Mouse (Mus musculus): ENCODE data around the gene Gm26661. TPM values are rescaled to one million over a fixed set of nuclear protein-coding genes. Genes with fewer than 3 reads are reported as not detected.
A peak's percentile ranks its signal among the peaks of the same experiment; 100 is the strongest.

Gene Gm26661
- total RNA-seq, 1 experiment, result not detected

DNA sequence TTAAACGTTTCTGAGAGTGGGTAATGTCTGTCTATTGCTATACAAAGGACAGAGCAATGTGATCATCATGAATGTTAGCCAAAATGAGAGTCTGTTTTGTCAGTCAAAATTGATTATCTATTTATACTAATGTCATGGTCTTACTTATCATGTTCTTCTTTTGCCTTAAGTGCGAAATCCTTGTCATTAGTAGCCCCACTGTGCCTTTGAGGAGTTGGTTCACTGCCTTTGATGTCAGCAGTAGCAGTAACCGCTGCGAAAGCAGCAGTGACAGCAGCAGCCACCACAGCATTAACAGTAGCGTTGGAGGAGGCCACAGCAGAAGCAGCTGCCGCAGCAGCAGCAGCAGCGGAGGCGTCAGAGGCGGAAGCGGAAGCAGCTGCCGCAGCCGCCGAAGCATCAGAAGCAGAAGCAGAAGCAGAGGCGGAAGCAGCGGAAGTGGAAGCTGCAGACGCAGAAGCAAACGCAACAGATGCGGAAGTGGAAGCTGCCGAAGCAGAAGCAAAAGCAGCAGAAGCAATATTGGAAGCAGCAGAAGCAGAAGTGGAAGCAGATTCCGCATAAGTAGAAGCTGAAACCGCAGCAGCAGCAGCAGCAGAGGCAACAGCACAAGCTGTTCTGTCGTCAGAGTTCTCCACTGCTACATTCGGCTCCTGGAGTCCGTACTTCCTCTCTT, 17.5 kb upstream of the Gm26661 start:
- in situ Hi-C loops (cut with MboI; ENCODE audit: low sequenced_read_pairs in 2 of 2, unreplicated experiment in 2 of 2), result no loop called here
- Histone ChIP-seq H3K4me3 (ENCODE audit: insufficient read depth in 1 of 2, low read depth in 1 of 2, low read length in 2 of 2, poor library complexity in 1 of 2, severe bottlenecking in 1 of 2) (peak overlapping the region in 1 of 2 experiments; percentile 57; a peak in 2 of 4 replicates), H3K9ac (ENCODE audit: insufficient read depth, low read depth, low read length, poor library complexity, severe bottlenecking) (no peak overlapping the region), H3K9me3 (ENCODE audit: control insufficient read depth, insufficient read depth, low read depth, low read length) (no peaks in the 10 kb centered on the region), H3K36me3 (ENCODE audit: control insufficient read depth, insufficient read depth, low read length, poor library complexity, severe bottlenecking) (no peaks in the 10 kb centered on the region), H3K27ac (ENCODE audit: insufficient read depth, low read depth, low read length, poor library complexity, severe bottlenecking) (no peak overlapping the region), H3K4me1 (ENCODE audit: control insufficient read depth in 2 of 2, insufficient read depth in 2 of 2, low read length in 2 of 2, poor library complexity in 1 of 2) (no peaks in the 10 kb centered on the region)
- DNase-seq (ENCODE audit: low read depth, low spot score), result no peak
- no peak for TF ChIP-seq HCFC1 (IDR thresholded peaks at IDR 0.05; ENCODE audit: borderline replicate concordance, insufficient read depth, low read length)
- TF ChIP-seq CHD2 (IDR thresholded peaks at IDR 0.05; ENCODE audit: low read depth, low read length), result no peak
- TF ChIP-seq MAFK (IDR thresholded peaks at IDR 0.05; ENCODE audit: insufficient read depth, low read depth, low read length), result no peak
- TF ChIP-seq ZNF384 (IDR thresholded peaks at IDR 0.05; ENCODE audit: low read depth, low read length), result no peak
- no peak for TF ChIP-seq ZC3H11A (IDR thresholded peaks at IDR 0.05; ENCODE audit: borderline replicate concordance, low read depth, low read length)

DNA sequence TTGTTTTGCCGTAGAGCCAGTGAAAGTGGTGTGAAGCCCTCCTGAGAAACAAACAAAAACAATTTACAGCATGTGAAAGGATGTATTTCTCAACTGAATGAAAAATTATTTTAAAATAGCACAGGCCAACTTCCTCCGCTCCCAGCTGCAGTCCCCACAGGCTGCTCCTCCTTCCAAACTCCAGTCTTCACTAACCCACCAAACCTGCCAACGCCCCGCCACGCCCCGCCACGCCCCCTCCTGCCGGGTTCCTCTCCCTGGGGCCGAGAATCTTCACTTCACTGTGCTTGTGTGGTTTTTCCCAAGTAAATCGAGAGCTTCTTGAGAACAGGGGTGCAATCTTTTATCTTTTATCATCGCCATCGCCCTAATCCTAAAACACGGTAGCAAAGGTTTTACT, 5.3 kb upstream of the Gm26661 start:
- no peak overlapping the region for H3K4me3 ChIP-seq (ENCODE audit: insufficient read depth in 1 of 2, low read depth in 1 of 2, low read length in 2 of 2, poor library complexity in 1 of 2, severe bottlenecking in 1 of 2)
- H3K9ac ChIP-seq (ENCODE audit: insufficient read depth, low read depth, low read length, poor library complexity, severe bottlenecking), result no peak overlapping the region
- no peak overlapping the region for H3K27ac ChIP-seq (ENCODE audit: insufficient read depth, low read depth, low read length, poor library complexity, severe bottlenecking)
- TF ChIP-seq CHD2 (IDR thresholded peaks at IDR 0.05; ENCODE audit: low read depth, low read length) (no peak), HCFC1 (IDR thresholded peaks at IDR 0.05; ENCODE audit: borderline replicate concordance, insufficient read depth, low read length) (no peak)
- in situ Hi-C loops (cut with MboI; ENCODE audit: low sequenced_read_pairs in 2 of 2, unreplicated experiment in 2 of 2), result no loop called here
- DNase-seq (ENCODE audit: low read depth, low spot score), result no peak
- peaks cover 15% of the 10 kb centered on the region for H3K9me3 ChIP-seq (ENCODE audit: control insufficient read depth, insufficient read depth, low read depth, low read length)
- H3K4me1 ChIP-seq (ENCODE audit: control insufficient read depth in 2 of 2, insufficient read depth in 2 of 2, low read length in 2 of 2, poor library complexity in 1 of 2), result no peaks in the 10 kb centered on the region
- peaks cover 1% of the 10 kb centered on the region; the same call in 1 of the 2 replicates for H3K36me3 ChIP-seq (ENCODE audit: control insufficient read depth, insufficient read depth, low read length, poor library complexity, severe bottlenecking)

DNA sequence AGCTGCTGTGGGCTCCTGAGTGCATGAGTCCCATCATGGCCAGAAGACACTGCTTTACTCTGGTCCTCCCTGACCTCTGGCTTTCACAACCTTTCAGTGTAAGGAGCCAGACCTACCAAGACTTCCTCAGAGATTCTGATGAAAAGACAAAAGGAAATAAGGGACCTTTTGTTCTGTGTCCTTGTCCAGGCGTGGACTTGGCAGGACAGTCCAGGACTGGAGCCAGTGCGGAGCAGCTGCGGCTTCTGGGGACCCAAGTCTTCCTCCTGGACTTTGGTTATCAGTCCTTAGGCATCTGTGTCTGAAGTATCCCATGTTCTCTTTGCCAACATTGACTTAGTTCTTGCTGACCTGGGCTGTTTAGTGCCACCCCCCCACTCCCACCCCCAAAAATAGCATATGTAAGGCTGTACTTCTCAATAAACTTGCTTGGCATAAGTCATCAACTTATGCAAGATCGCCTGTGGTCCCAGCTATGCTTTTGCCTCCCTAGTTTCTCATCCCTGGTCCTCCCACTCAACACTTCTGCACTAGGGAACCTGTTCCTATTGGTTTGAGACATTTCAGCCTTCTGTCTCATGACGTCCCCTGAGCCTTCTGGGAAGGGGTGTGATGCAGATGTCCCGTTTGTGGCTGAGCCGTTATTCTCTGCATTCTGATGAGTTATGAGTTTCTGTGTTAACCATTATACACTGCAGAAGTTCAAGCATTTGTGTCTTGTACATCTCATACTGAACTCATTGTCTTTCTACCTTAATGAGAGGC, 1.9 kb upstream of the Gm26661 start:
- peaks cover 15% of the 10 kb centered on the region for H3K9me3 ChIP-seq (ENCODE audit: control insufficient read depth, insufficient read depth, low read depth, low read length)
- TF ChIP-seq MAFK (IDR thresholded peaks at IDR 0.05; ENCODE audit: insufficient read depth, low read depth, low read length) (no peak), CHD2 (IDR thresholded peaks at IDR 0.05; ENCODE audit: low read depth, low read length) (no peak), HCFC1 (IDR thresholded peaks at IDR 0.05; ENCODE audit: borderline replicate concordance, insufficient read depth, low read length) (no peak), ZNF384 (IDR thresholded peaks at IDR 0.05; ENCODE audit: low read depth, low read length) (no peak), ZC3H11A (IDR thresholded peaks at IDR 0.05; ENCODE audit: borderline replicate concordance, low read depth, low read length) (no peak)
- peaks cover 1% of the 10 kb centered on the region; the same call in 1 of the 2 replicates for H3K36me3 ChIP-seq (ENCODE audit: control insufficient read depth, insufficient read depth, low read length, poor library complexity, severe bottlenecking)
- no peak overlapping the region for H3K27ac ChIP-seq (ENCODE audit: insufficient read depth, low read depth, low read length, poor library complexity, severe bottlenecking)
- in situ Hi-C loops (cut with MboI; ENCODE audit: low sequenced_read_pairs in 2 of 2, unreplicated experiment in 2 of 2), result no loop called here
- DNase-seq (ENCODE audit: low read depth, low spot score), result no peak
- no peak overlapping the region for H3K4me3 ChIP-seq (ENCODE audit: insufficient read depth in 1 of 2, low read depth in 1 of 2, low read length in 2 of 2, poor library complexity in 1 of 2, severe bottlenecking in 1 of 2)
- H3K9ac ChIP-seq (ENCODE audit: insufficient read depth, low read depth, low read length, poor library complexity, severe bottlenecking), result no peak overlapping the region
- no peaks in the 10 kb centered on the region; a peak in 1 of 4 replicates for H3K4me1 ChIP-seq (ENCODE audit: control insufficient read depth in 2 of 2, insufficient read depth in 2 of 2, low read length in 2 of 2, poor library complexity in 1 of 2)

DNA sequence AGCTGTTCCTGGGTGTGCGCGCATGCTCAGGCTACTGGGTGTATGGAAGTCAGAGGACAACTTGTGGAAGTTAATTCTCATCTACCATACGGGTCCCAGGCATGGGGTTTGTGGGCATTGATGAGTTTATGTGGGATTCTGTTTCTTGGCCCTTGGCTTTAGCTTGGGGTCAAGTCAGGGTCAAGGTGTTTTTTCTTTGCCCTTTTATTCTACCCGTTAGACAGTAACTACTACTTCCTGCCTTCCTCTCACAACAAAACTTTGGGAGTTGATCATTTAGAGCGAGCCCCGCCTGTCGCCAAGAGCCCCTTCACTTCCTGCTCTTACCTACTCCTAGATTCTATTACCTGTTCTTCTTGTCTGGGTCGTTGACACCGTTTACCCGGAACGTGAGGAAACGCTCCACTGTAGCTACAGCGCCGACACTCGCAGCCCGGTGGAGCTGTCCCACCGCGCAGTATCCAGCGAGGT, 291 bp upstream of the Gm26661 start:
- DNase-seq (ENCODE audit: low read depth, low spot score), result peak; percentile 22
- peak overlapping the region; percentile 47 to 49; a peak in 3 of 4 replicates for H3K4me3 ChIP-seq (ENCODE audit: insufficient read depth in 1 of 2, low read depth in 1 of 2, low read length in 2 of 2, poor library complexity in 1 of 2, severe bottlenecking in 1 of 2)
- H3K27ac ChIP-seq (ENCODE audit: insufficient read depth, low read depth, low read length, poor library complexity, severe bottlenecking), result peak overlapping the region; percentile 31; the same call in 1 of the 2 replicates
- no peaks in the 10 kb centered on the region; a peak in 1 of 4 replicates for H3K4me1 ChIP-seq (ENCODE audit: control insufficient read depth in 2 of 2, insufficient read depth in 2 of 2, low read length in 2 of 2, poor library complexity in 1 of 2)
- no peak for TF ChIP-seq HCFC1 (IDR thresholded peaks at IDR 0.05; ENCODE audit: borderline replicate concordance, insufficient read depth, low read length)
- TF ChIP-seq MAFK (IDR thresholded peaks at IDR 0.05; ENCODE audit: insufficient read depth, low read depth, low read length), result no peak
- no peak for TF ChIP-seq ZC3H11A (IDR thresholded peaks at IDR 0.05; ENCODE audit: borderline replicate concordance, low read depth, low read length)
- no peak for TF ChIP-seq CHD2 (IDR thresholded peaks at IDR 0.05; ENCODE audit: low read depth, low read length)
- TF ChIP-seq ZNF384 (IDR thresholded peaks at IDR 0.05; ENCODE audit: low read depth, low read length), result no peak
- in situ Hi-C loops (cut with MboI; ENCODE audit: low sequenced_read_pairs in 2 of 2, unreplicated experiment in 2 of 2), result no loop called here
- H3K36me3 ChIP-seq (ENCODE audit: control insufficient read depth, insufficient read depth, low read length, poor library complexity, severe bottlenecking), result peaks cover 1% of the 10 kb centered on the region; the same call in 1 of the 2 replicates
- H3K9ac ChIP-seq (ENCODE audit: insufficient read depth, low read depth, low read length, poor library complexity, severe bottlenecking), result no peak overlapping the region
- peaks cover 15% of the 10 kb centered on the region for H3K9me3 ChIP-seq (ENCODE audit: control insufficient read depth, insufficient read depth, low read depth, low read length)
